In genomic region chr5:48327652-48328051, GRCm38 (mm10) we compare ENCODE assay signal across 8 mouse cellular contexts. TPM values are rescaled to one million over a fixed set of nuclear protein-coding genes. Genes with fewer than 3 reads are reported as not detected.
DNase-seq lines count a peak whose midpoint lies in the region; TF ChIP-seq lines count a peak whose summit lies in the region.

5730480H06Rik (plus strand) TSS chr5:48327952.

- H3K27ac ChIP-seq in testis, adult 2 months (ENCODE audit: control insufficient read depth, insufficient read depth, low read depth, low read length): no peak within 1 kb of the TSS

- no peak for TF ChIP-seq POLR2A in testis, adult 2 months (IDR thresholded peaks at IDR 0.05; ENCODE audit: control insufficient read depth, low read depth, low read length)

- no peaks in the 10 kb centered on the region for H3K4me1 ChIP-seq in testis, adult 2 months (ENCODE audit: control insufficient read depth, insufficient read depth, low read length)

- no peaks in the 10 kb centered on the region for H3K27me3 ChIP-seq in testis, adult 2 months (ENCODE audit: control insufficient read depth, insufficient read depth, low read length)

- no peak for TF ChIP-seq CTCF in testis, adult 2 months (IDR thresholded peaks at IDR 0.05; ENCODE audit: control insufficient read depth, insufficient read depth, insufficient replicate concordance, low read depth, low read length)

- H3K4me3 ChIP-seq in testis, adult 2 months (ENCODE audit: control insufficient read depth, low read depth, low read length): no peak within 1 kb of the TSS

- no peaks in the 10 kb centered on the region for H3K36me3 ChIP-seq in testis, adult 2 months (ENCODE audit: control insufficient read depth, insufficient read depth, low read length)

- DNase-seq in frontal cortex, adult 2 months (ENCODE audit: extremely low spot score in 1 of 2, low spot score in 1 of 2): no peak
- no peak for DNase-seq in frontal cortex, postnatal 14 days (ENCODE audit: low spot score in 2 of 2)
- no peak for DNase-seq in testis, postnatal 10 days (ENCODE audit: low spot score)
- DNase-seq in left cerebral cortex, adult 8-10 months (ENCODE audit: low spot score in 2 of 2): no peak
- DNase-seq in B cell, adult 2 months: no peak
- DNase-seq in lung, adult 18-20 months: no peak
- DNase-seq in urinary bladder, postnatal 36 days (ENCODE audit: low spot score in 2 of 2): no peak

RNA-seq across cellular contexts. Expression of gene 5730480H06Rik, which starts in this region (rescaled TPM):
- 16.5 and 19.2 TPM in 2 replicates for polyA plus RNA-seq in frontal cortex, adult 2 months (2012; rRNA removed)
- polyA plus RNA-seq in testis, adult 2 months (2012; rRNA removed): 35.1 and 40.3 TPM in 2 replicates
- 10 to 100 TPM; 13.8 to 19.8 (median 16.4) TPM for total RNA-seq in left cerebral cortex, adult 8-10 months (2022)
